In the genomic region with DNA sequence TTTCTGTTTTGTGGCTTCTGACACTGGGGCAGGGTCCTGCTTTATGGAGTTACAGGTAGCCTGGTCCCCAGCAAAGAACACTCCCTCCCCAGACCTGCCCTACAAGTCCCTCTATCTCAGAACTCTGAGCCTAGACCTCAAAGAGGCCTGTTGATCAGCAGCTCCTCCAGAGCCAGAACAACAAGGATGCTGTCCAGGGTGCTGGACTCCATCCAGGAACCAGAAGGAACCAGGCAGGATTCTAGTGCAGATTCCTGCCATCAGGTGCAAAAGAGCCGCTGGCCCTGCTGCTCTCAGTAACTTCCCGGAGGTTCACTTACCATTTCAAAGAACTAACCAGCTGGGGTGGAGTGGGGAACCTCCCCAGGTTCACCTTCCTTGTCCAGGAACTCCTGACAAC, we compare ENCODE assay signal across 11 mouse cellular contexts.
DNase-seq lines count a peak whose midpoint lies in the region; ATAC-seq lines count a peak whose summit lies in the region.
"Had no signal": no experiment of that assay in that cellular context is flagged by ENCODE, and none has a peak within 500 bp of the region (broad histone marks: within the 10 kb centered on the region; RNA-seq: fewer than 3 reads in every experiment).

No protein-coding gene starts in this region.

- intact Hi-C loops in heart, postnatal 10 days (cut with DNase I), result no loop called here

- H3K27ac ChIP-seq in forebrain, embryonic 10.5 days, result no peak overlapping the region
- H3K27ac ChIP-seq: liver, embryonic 14.5 days had no signal

- no peaks in the 10 kb centered on the region for H3K27me3 ChIP-seq in forebrain, embryonic 10.5 days (ENCODE audit: poor library complexity, severe bottlenecking)

- DNase-seq in heart, postnatal 10 days, result peak; percentile 50 to 67
- no peak for DNase-seq in heart, adult 9 months (ENCODE audit: low spot score in 2 of 2)
- DNase-seq in 416B (ENCODE audit: low read depth), result peak; percentile 29
- peak; percentile 72 for DNase-seq in adipocyte (ENCODE audit: low spot score)
- DNase-seq in induced T-regulatory cell, adult 2 months (ENCODE audit: low read depth), result peak; percentile 23
- DNase-seq in forebrain, embryonic 10.5 days (ENCODE audit: extremely low spot score, low spot score), result no peak
- no peak for DNase-seq in frontal cortex, adult 2 months (ENCODE audit: extremely low spot score in 1 of 2, low spot score in 1 of 2)
- DNase-seq: right cerebral cortex, postnatal 25 days had no signal

- H3K9me3 ChIP-seq in forebrain, embryonic 10.5 days, result no peaks in the 10 kb centered on the region
- H3K9me3 ChIP-seq: heart, embryonic 13.5 days had no signal

- no peak for ATAC-seq in activated CD4-positive, CD25-positive, alpha-beta regulatory T cell, adult 4 months

- 44% methylated on average over 2 of the region's 2 CpGs for WGBS in forebrain, embryonic 10.5 days

- peaks cover 39% of the 10 kb centered on the region for H3K4me1 ChIP-seq in forebrain, embryonic 10.5 days

- no peaks in the 10 kb centered on the region for H3K36me3 ChIP-seq in forebrain, embryonic 10.5 days (replicated peaks)
- H3K36me3 ChIP-seq: heart, embryonic 13.5 days had no signal

- no peak overlapping the region for H3K4me3 ChIP-seq in forebrain, embryonic 10.5 days
- H3K4me3 ChIP-seq: heart, embryonic 13.5 days had no signal

Comparison
In these comparisons a context has a peak if more than half of its experiments do, and no peak if none do; other contexts are left out.
1. DNase-seq: peak in heart, postnatal 10 days (2 of 2), 416B (single experiment), adipocyte (single experiment) and induced T-regulatory cell, adult 2 months (single experiment); none in heart, adult 9 months (0 of 2), forebrain, embryonic 10.5 days (single experiment) and frontal cortex, adult 2 months (0 of 2).